Mouse (Mus musculus): ENCODE measurements at regions not wholly inside any gene's neighbourhood (a gene's known extent, or its start where the extent isn't known, plus 50 kb on each side); places are given as distances from the start of the nearest gene placed in this dataset.

- H3K4me1 ChIP-seq (replicated peaks; ENCODE audit: control insufficient read depth, insufficient read depth, low read length), result no peaks in the 10 kb centered on the region
- no peaks in the 10 kb centered on the region for H3K36me3 ChIP-seq (ENCODE audit: control insufficient read depth, insufficient read depth, low read length)
- WGBS, result 72% methylated on average over 5 of the region's 5 CpGs
- no peak overlapping the region for H3K4me2 ChIP-seq (ENCODE audit: low read length)
- H3K9ac ChIP-seq (ENCODE audit: low read length), result no peak overlapping the region
- H3K4me3 ChIP-seq (ENCODE audit: low read depth, low read length), result no peak overlapping the region
- no peak overlapping the region for H3K27ac ChIP-seq (ENCODE audit: low read depth)
- H3K9me3 ChIP-seq (ENCODE audit: control insufficient read depth, low read length), result 0 out of 2 replicates have a peak, but pooled peaks cover 4% of the 10 kb centered on the region
- no peaks in the 10 kb centered on the region for H3K27me3 ChIP-seq (replicated peaks; ENCODE audit: control insufficient read depth, insufficient read depth, low read length)
- ATAC-seq (replicated peaks; ENCODE audit: low FRiP score, low TSS enrichment, low read depth), result no peak
- DNase-seq (ENCODE audit: low spot score), result no peak
Measured at GRCm38 (mm10) chr13:25392770-25393290, 122.5 kb upstream of the Nrsn1 start.

GRCm38 (mm10) chr13:25362627-25362967, 92.3 kb upstream of the Nrsn1 start:
- no peak overlapping the region for H3K27ac ChIP-seq (ENCODE audit: low read depth)
- H3K9ac ChIP-seq (ENCODE audit: low read length), result no peak overlapping the region
- no peaks in the 10 kb centered on the region for H3K4me1 ChIP-seq (replicated peaks; ENCODE audit: control insufficient read depth, insufficient read depth, low read length)
- no peak overlapping the region for H3K4me2 ChIP-seq (ENCODE audit: low read length)
- 69% methylated on average over 4 of the region's 4 CpGs for WGBS
- no peak for DNase-seq (ENCODE audit: low spot score)
- H3K4me3 ChIP-seq (ENCODE audit: low read depth, low read length), result no peak overlapping the region
- ATAC-seq (replicated peaks; ENCODE audit: low FRiP score, low TSS enrichment, low read depth), result no peak
- no peaks in the 10 kb centered on the region for H3K36me3 ChIP-seq (ENCODE audit: control insufficient read depth, insufficient read depth, low read length)
- no peaks in the 10 kb centered on the region for H3K9me3 ChIP-seq (ENCODE audit: control insufficient read depth, low read length)
- H3K27me3 ChIP-seq (replicated peaks; ENCODE audit: control insufficient read depth, insufficient read depth, low read length), result no peaks in the 10 kb centered on the region

GRCm38 (mm10) chr13:25361850-25362626, 91.7 kb upstream of the Nrsn1 start:
- ATAC-seq (replicated peaks; ENCODE audit: low FRiP score, low TSS enrichment, low read depth) (no peak), DNase-seq (ENCODE audit: low spot score) (no peak)
- Histone ChIP-seq H3K9me3 (ENCODE audit: control insufficient read depth, low read length) (no peaks in the 10 kb centered on the region), H3K9ac (ENCODE audit: low read length) (no peak overlapping the region), H3K27ac (ENCODE audit: low read depth) (no peak overlapping the region), H3K4me1 (replicated peaks; ENCODE audit: control insufficient read depth, insufficient read depth, low read length) (no peaks in the 10 kb centered on the region), H3K4me3 (ENCODE audit: low read depth, low read length) (no peak overlapping the region), H3K4me2 (ENCODE audit: low read length) (no peak overlapping the region), H3K27me3 (replicated peaks; ENCODE audit: control insufficient read depth, insufficient read depth, low read length) (no peaks in the 10 kb centered on the region), H3K36me3 (ENCODE audit: control insufficient read depth, insufficient read depth, low read length) (no peaks in the 10 kb centered on the region)
- 67% methylated on average over 7 of the region's 7 CpGs for WGBS

GRCm38 (mm10) chr13:25347558-25347957, 77.3 kb upstream of the Nrsn1 start:
- H3K9me3 ChIP-seq (ENCODE audit: control insufficient read depth, low read length), result no peaks in the 10 kb centered on the region
- no peaks in the 10 kb centered on the region for H3K4me1 ChIP-seq (replicated peaks; ENCODE audit: control insufficient read depth, insufficient read depth, low read length)
- no peak overlapping the region for H3K27ac ChIP-seq (ENCODE audit: low read depth)
- H3K9ac ChIP-seq (ENCODE audit: low read length), result no peak overlapping the region
- DNase-seq (ENCODE audit: low spot score) (no peak), ATAC-seq (replicated peaks; ENCODE audit: low FRiP score, low TSS enrichment, low read depth) (no peak)
- H3K4me3 ChIP-seq (ENCODE audit: low read depth, low read length), result no peak overlapping the region
- no peaks in the 10 kb centered on the region for H3K27me3 ChIP-seq (replicated peaks; ENCODE audit: control insufficient read depth, insufficient read depth, low read length)
- no peak overlapping the region for H3K4me2 ChIP-seq (ENCODE audit: low read length)
- WGBS, result 54% methylated on average over 5 of the region's 5 CpGs
- no peaks in the 10 kb centered on the region for H3K36me3 ChIP-seq (ENCODE audit: control insufficient read depth, insufficient read depth, low read length)

GRCm38 (mm10) chr13:25343309-25343708, 73.0 kb upstream of the Nrsn1 start:
- Histone ChIP-seq H3K9ac (ENCODE audit: low read length) (no peak overlapping the region), H3K36me3 (ENCODE audit: control insufficient read depth, insufficient read depth, low read length) (no peaks in the 10 kb centered on the region), H3K4me1 (replicated peaks; ENCODE audit: control insufficient read depth, insufficient read depth, low read length) (no peaks in the 10 kb centered on the region), H3K4me3 (ENCODE audit: low read depth, low read length) (no peak overlapping the region), H3K27ac (ENCODE audit: low read depth) (no peak overlapping the region), H3K9me3 (ENCODE audit: control insufficient read depth, low read length) (no peaks in the 10 kb centered on the region), H3K27me3 (replicated peaks; ENCODE audit: control insufficient read depth, insufficient read depth, low read length) (no peaks in the 10 kb centered on the region), H3K4me2 (ENCODE audit: low read length) (no peak overlapping the region)
- WGBS, result 74% methylated on average over 6 of the region's 6 CpGs
- ATAC-seq (replicated peaks; ENCODE audit: low FRiP score, low TSS enrichment, low read depth) (no peak), DNase-seq (ENCODE audit: low spot score) (no peak)

- no peaks in the 10 kb centered on the region for H3K4me1 ChIP-seq (replicated peaks; ENCODE audit: control insufficient read depth, insufficient read depth, low read length)
- H3K27ac ChIP-seq (ENCODE audit: low read depth), result no peak overlapping the region
- H3K27me3 ChIP-seq (replicated peaks; ENCODE audit: control insufficient read depth, insufficient read depth, low read length), result no peaks in the 10 kb centered on the region
- DNase-seq (ENCODE audit: low spot score) (no peak), ATAC-seq (replicated peaks; ENCODE audit: low FRiP score, low TSS enrichment, low read depth) (no peak)
- no peak overlapping the region for H3K4me3 ChIP-seq (ENCODE audit: low read depth, low read length)
- H3K36me3 ChIP-seq (ENCODE audit: control insufficient read depth, insufficient read depth, low read length), result no peaks in the 10 kb centered on the region
- no peak overlapping the region for H3K9ac ChIP-seq (ENCODE audit: low read length)
- H3K9me3 ChIP-seq (ENCODE audit: control insufficient read depth, low read length), result no peaks in the 10 kb centered on the region
- WGBS, result 87% methylated on average over 1 of the region's 1 CpGs
- H3K4me2 ChIP-seq (ENCODE audit: low read length), result no peak overlapping the region
Measured at GRCm38 (mm10) chr13:25341826-25342225, 71.5 kb upstream of the Nrsn1 start.

GRCm38 (mm10) chr13:25333803-25334202, 63.5 kb upstream of the Nrsn1 start:
- Histone ChIP-seq H3K4me2 (ENCODE audit: low read length) (no peak overlapping the region), H3K36me3 (ENCODE audit: control insufficient read depth, insufficient read depth, low read length) (no peaks in the 10 kb centered on the region), H3K9ac (ENCODE audit: low read length) (no peak overlapping the region), H3K27ac (ENCODE audit: low read depth) (no peak overlapping the region), H3K27me3 (replicated peaks; ENCODE audit: control insufficient read depth, insufficient read depth, low read length) (no peaks in the 10 kb centered on the region), H3K4me1 (replicated peaks; ENCODE audit: control insufficient read depth, insufficient read depth, low read length) (no peaks in the 10 kb centered on the region), H3K9me3 (ENCODE audit: control insufficient read depth, low read length) (no peaks in the 10 kb centered on the region), H3K4me3 (ENCODE audit: low read depth, low read length) (no peak overlapping the region)
- DNase-seq (ENCODE audit: low spot score) (no peak), ATAC-seq (replicated peaks; ENCODE audit: low FRiP score, low TSS enrichment, low read depth) (no peak)
- 86% methylated on average over 1 of the region's 1 CpGs for WGBS
